Mouse (Mus musculus) myocyte (in vitro differentiated cells): ENCODE data around the gene Gm9887.

Experiments used
- CEBPB ChIP-seq: IDR thresholded peaks from 2 replicates; pipeline ENCODE4 v1.6.1; 2011; ENCODE audit warnings: mild to moderate bottlenecking, moderate library complexity; ENCODE audit not compliant: poor library complexity, insufficient read depth, severe bottlenecking
- E2F4 ChIP-seq: IDR thresholded peaks from one replicate; pipeline ENCODE4 v1.6.1; 2011; ENCODE audit warnings: mild to moderate bottlenecking, control low read depth, moderate library complexity; ENCODE audit not compliant: insufficient read depth
- MAX ChIP-seq: IDR thresholded peaks from one replicate; pipeline ENCODE4 v1.6.1; 2011; ENCODE audit warnings: low read depth, mild to moderate bottlenecking, control low read depth
- MYOD1 ChIP-seq, 3 experiments: IDR thresholded peaks; one replicate each; pipeline ENCODE4 v1.6.1; 2011; ENCODE audit warnings: control low read depth in 2 of 3, low read depth in 2 of 3, mild to moderate bottlenecking in 2 of 3, moderate library complexity in 1 of 3; ENCODE audit not compliant: insufficient read length in 2 of 3, control insufficient read depth in 1 of 3
- MYOG ChIP-seq, 3 experiments: IDR thresholded peaks; one replicate each; pipeline ENCODE4 v1.6.1; 2011; ENCODE audit warnings: control low read depth in 2 of 3, low read depth in 2 of 3, mild to moderate bottlenecking in 2 of 3; ENCODE audit not compliant: insufficient read length in 2 of 3, control insufficient read depth in 1 of 3, insufficient read depth in 1 of 3
- POLR2A ChIP-seq: IDR thresholded peaks from one replicate; pipeline ENCODE4 v1.6.1; 2011; ENCODE audit warnings: low read depth, mild to moderate bottlenecking, control low read depth, moderate library complexity; ENCODE audit not compliant: insufficient read length
- POLR2AphosphoS2 ChIP-seq: IDR thresholded peaks from one replicate; pipeline ENCODE4 v1.6.1; 2011; ENCODE audit warnings: low read depth, control low read depth; ENCODE audit not compliant: insufficient read length
- SRF ChIP-seq: IDR thresholded peaks from one replicate; pipeline ENCODE4 v1.6.1; 2011; ENCODE audit warnings: low read depth; ENCODE audit not compliant: control insufficient read depth, insufficient read length
- TCF12 ChIP-seq: IDR thresholded peaks from one replicate; pipeline ENCODE4 v1.6.1; 2011; ENCODE audit warnings: mild to moderate bottlenecking, control low read depth; ENCODE audit not compliant: poor library complexity, insufficient read depth, severe bottlenecking
- TCF3 ChIP-seq: IDR thresholded peaks from one replicate; pipeline ENCODE4 v1.6.1; 2011; ENCODE audit warnings: low read depth, control low read depth; ENCODE audit not compliant: insufficient read length
- USF1 ChIP-seq: IDR thresholded peaks from one replicate; pipeline ENCODE4 v1.6.1; 2011; ENCODE audit warnings: low read depth, mild to moderate bottlenecking, control low read depth, moderate library complexity

- TF ChIP-seq POLR2A (no peak), TCF12 (no peak), CEBPB (no peak), MAX (no peak), USF1 (no peak), POLR2AphosphoS2 (no peak), E2F4 (no peak), MYOG (IDR thresholded peaks at IDR 0.05; ENCODE audit: control insufficient read depth in 1 of 3, insufficient read depth in 1 of 3, insufficient read length in 2 of 3, low read depth in 2 of 3) (no peak), MYOD1 (IDR thresholded peaks at IDR 0.05; ENCODE audit: control insufficient read depth in 1 of 3, insufficient read length in 2 of 3, low read depth in 2 of 3) (no peak), TCF3 (no peak), SRF (no peak)
These were observed 1.3 kb downstream of the Gm9887 start for GRCm38 (mm10) chr12:69370936-69371335.
